Comparison of ENCODE assay signal across 15 mouse cellular contexts in the genomic region with DNA sequence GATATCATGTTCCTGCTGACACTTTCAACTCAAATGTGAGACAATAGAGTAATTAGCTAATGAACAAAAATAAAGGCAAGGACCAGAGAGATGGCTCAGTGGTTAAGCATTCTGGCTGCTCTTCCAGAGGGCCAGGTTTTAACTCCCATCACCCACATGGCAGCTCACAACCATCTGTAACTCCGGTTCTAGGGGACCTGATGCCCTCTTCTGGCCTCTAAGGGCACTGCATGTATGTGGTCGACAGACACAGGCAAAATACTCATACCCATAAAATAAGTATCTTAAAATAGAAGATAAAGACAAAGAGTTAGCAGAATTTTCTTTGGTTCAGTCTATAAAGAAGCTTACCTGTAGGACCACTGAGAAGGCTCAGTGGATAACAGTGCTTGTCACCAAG.
DNase-seq lines count a peak whose midpoint lies in the region; ATAC-seq and TF ChIP-seq lines count a peak whose summit lies in the region.
"Had no signal": no experiment of that assay in that cellular context is flagged by ENCODE, and none has a peak within 500 bp of the region (broad histone marks: within the 10 kb centered on the region; RNA-seq: fewer than 3 reads in every experiment).

No protein-coding gene starts in this region.

- no peaks in the 10 kb centered on the region for H3K9me3 ChIP-seq in forebrain, embryonic 16.5 days (ENCODE audit: control insufficient read depth, low read length)
- H3K9me3 ChIP-seq: hindbrain, embryonic 10.5 days; kidney, embryonic 15.5 days; midbrain, embryonic 10.5 days had no signal

- H3K4me3 ChIP-seq in kidney, adult 2 months (ENCODE audit: insufficient read depth, low read depth, low read length), result no peak overlapping the region
- H3K4me3 ChIP-seq in thymus, adult 2 months (ENCODE audit: control insufficient read depth, insufficient read depth, low read length), result no peak overlapping the region
- no peak overlapping the region for H3K4me3 ChIP-seq in forebrain, embryonic 16.5 days (replicated peaks; ENCODE audit: low read length)
- H3K4me3 ChIP-seq: hindbrain, embryonic 10.5 days; kidney, embryonic 15.5 days; midbrain, embryonic 10.5 days had no signal

- in situ Hi-C loops in Patski (cut with MboI; ENCODE audit: low pct_unique_long_range_greater_than_20kb), result no loop called here

- TF ChIP-seq POLR2A in kidney, adult 2 months (IDR thresholded peaks at IDR 0.05; ENCODE audit: low read depth, low read length), result no peak
- TF ChIP-seq POLR2A in thymus, adult 2 months (IDR thresholded peaks at IDR 0.05; ENCODE audit: control insufficient read depth, extremely low read depth, insufficient read depth, low read length, poor library complexity), result no peak

- H3K4me1 ChIP-seq in kidney, adult 2 months (ENCODE audit: control insufficient read depth, insufficient read depth, low read length), result no peaks in the 10 kb centered on the region
- H3K4me1 ChIP-seq in thymus, adult 2 months (replicated peaks; ENCODE audit: control insufficient read depth, insufficient read depth, low read length), result no peaks in the 10 kb centered on the region
- no peaks in the 10 kb centered on the region; the same call in 1 of the 2 replicates for H3K4me1 ChIP-seq in forebrain, embryonic 16.5 days (replicated peaks; ENCODE audit: control insufficient read depth, insufficient read depth, low read length)

- no peaks in the 10 kb centered on the region for H3K27me3 ChIP-seq in kidney, adult 2 months (replicated peaks; ENCODE audit: control insufficient read depth, insufficient read depth, low read length)
- no peaks in the 10 kb centered on the region for H3K27me3 ChIP-seq in thymus, adult 2 months (ENCODE audit: control insufficient read depth, insufficient read depth, low read length)
- no peaks in the 10 kb centered on the region for H3K27me3 ChIP-seq in Patski
- H3K27me3 ChIP-seq in forebrain, embryonic 16.5 days (replicated peaks; ENCODE audit: control insufficient read depth, insufficient read depth, low read length), result no peaks in the 10 kb centered on the region
- H3K27me3 ChIP-seq: kidney, embryonic 15.5 days had no signal

- TF ChIP-seq CTCF in kidney, adult 2 months (conservative IDR thresholded peaks at IDR 0.05; ENCODE audit: insufficient read depth, insufficient read length, low read depth, low read length), result no peak
- no peak for TF ChIP-seq CTCF in thymus, adult 2 months (IDR thresholded peaks at IDR 0.05; ENCODE audit: borderline replicate concordance, control insufficient read depth, extremely low read depth, insufficient read depth, low read length, poor library complexity)
- TF ChIP-seq CTCF in Patski (IDR thresholded peaks at IDR 0.05), result peak; percentile 53

- H3K27ac ChIP-seq in kidney, adult 2 months (ENCODE audit: insufficient read depth, low read depth, low read length), result no peak overlapping the region
- H3K27ac ChIP-seq in thymus, adult 2 months (ENCODE audit: control insufficient read depth, insufficient read depth, low read length), result no peak overlapping the region
- H3K27ac ChIP-seq in forebrain, embryonic 16.5 days (ENCODE audit: low read length), result no peak overlapping the region
- H3K27ac ChIP-seq: hindbrain, embryonic 10.5 days; kidney, embryonic 15.5 days; midbrain, embryonic 10.5 days had no signal

- CTCF ChIA-PET in Patski (lab: Charles Lee), result interaction anchor here (1.3 to 1.4 kb wide), 2 partner anchors 8 to 11 kb away, joined by 3 to 4 read pairs; no protein-coding TSS in a partner anchor

- H3K9ac ChIP-seq in forebrain, embryonic 16.5 days (replicated peaks; ENCODE audit: low read depth, low read length), result no peak overlapping the region
- H3K9ac ChIP-seq: kidney, embryonic 15.5 days had no signal

- no peak for ATAC-seq in Patski
- no peak for ATAC-seq in forebrain, embryonic 16.5 days

- H3K36me3 ChIP-seq in kidney, adult 2 months (ENCODE audit: control insufficient read depth, insufficient read depth, low read length), result no peaks in the 10 kb centered on the region
- H3K36me3 ChIP-seq in thymus, adult 2 months (ENCODE audit: control insufficient read depth, insufficient read depth, low read length), result no peaks in the 10 kb centered on the region
- H3K36me3 ChIP-seq in forebrain, embryonic 16.5 days (ENCODE audit: control insufficient read depth, insufficient read depth), result no peaks in the 10 kb centered on the region
- H3K36me3 ChIP-seq: hindbrain, embryonic 10.5 days; kidney, embryonic 15.5 days; midbrain, embryonic 10.5 days had no signal

- peak; percentile 3 for DNase-seq in kidney, adult 2 months
- no peak for DNase-seq in kidney, adult 8-10 months
- peak; percentile 10 for DNase-seq in thymus, adult 2 months
- DNase-seq in thymus, postnatal 14 days, result no peak
- DNase-seq in Patski (ENCODE audit: low read depth, low spot score), result no peak
- DNase-seq in urinary bladder, adult 18-20 months (ENCODE audit: low spot score in 2 of 2), result no peak
- DNase-seq: cerebellum, adult 18-20 months; layer of hippocampus, adult 9-11 months; left cerebral cortex, postnatal 4 days; lung, adult 2 months had no signal

- POLR2A ChIA-PET in Patski (lab: Charles Lee), result no interaction called here

- H3K4me2 ChIP-seq in forebrain, embryonic 16.5 days (ENCODE audit: low read length), result no peak overlapping the region
- H3K4me2 ChIP-seq: heart, embryonic 11.5 days; kidney, embryonic 15.5 days had no signal

- 68% methylated on average over 2 of the region's 2 CpGs for WGBS in kidney, adult 2 months
- WGBS in thymus, adult 2 months, result 60% methylated on average over 2 of the region's 2 CpGs
- 78% methylated on average over 2 of the region's 2 CpGs for WGBS in forebrain, embryonic 16.5 days

Comparison
In these comparisons a context has a peak if more than half of its experiments do, and no peak if none do; other contexts are left out.
1. DNase-seq: peak in kidney, adult 2 months (single experiment) and thymus, adult 2 months (single experiment); none in kidney, adult 8-10 months (0 of 2), thymus, postnatal 14 days (single experiment), Patski (single experiment) and urinary bladder, adult 18-20 months (0 of 2).